ENCODE assay signal across 13 mouse cellular contexts in genomic region chrX:162641764-162642163, GRCm38 (mm10). TPM values are rescaled to one million over a fixed set of nuclear protein-coding genes. Genes with fewer than 3 reads are reported as not detected.
DNase-seq lines count a peak whose midpoint lies in the region; ATAC-seq lines count a peak whose summit lies in the region.
"Had no signal": no experiment of that assay in that cellular context is flagged by ENCODE, and none has a peak within 500 bp of the region (broad histone marks: within the 10 kb centered on the region; RNA-seq: fewer than 3 reads in every experiment).

No protein-coding gene starts in this region.

- H3K4me1 ChIP-seq in forebrain, embryonic 16.5 days (replicated peaks; ENCODE audit: control insufficient read depth, insufficient read depth, low read length) = no peaks in the 10 kb centered on the region
- no peaks in the 10 kb centered on the region for H3K4me1 ChIP-seq in forebrain, embryonic 10.5 days
- H3K4me1 ChIP-seq in liver, embryonic 11.5 days (replicated peaks; ENCODE audit: control insufficient read depth, insufficient read depth, low read length) = no peaks in the 10 kb centered on the region
- H3K4me1 ChIP-seq in hindbrain, embryonic 16.5 days (ENCODE audit: control insufficient read depth, insufficient read depth, low read depth, low read length) = no peaks in the 10 kb centered on the region
- H3K4me1 ChIP-seq in midbrain, embryonic 15.5 days = no peaks in the 10 kb centered on the region
- H3K4me1 ChIP-seq: stomach, embryonic 15.5 days had no signal

- 76% methylated on average over 4 of the region's 4 CpGs for WGBS in forebrain, embryonic 16.5 days
- WGBS in forebrain, embryonic 10.5 days = 87% methylated on average over 4 of the region's 4 CpGs
- WGBS in liver, embryonic 11.5 days = 51% methylated on average over 4 of the region's 4 CpGs
- 73% methylated on average over 4 of the region's 4 CpGs for WGBS in hindbrain, embryonic 16.5 days
- WGBS in midbrain, embryonic 15.5 days = 63% methylated on average over 4 of the region's 4 CpGs

- no peak for DNase-seq in forebrain, embryonic 10.5 days (ENCODE audit: extremely low spot score, low spot score)
- DNase-seq in liver, embryonic 11.5 days (ENCODE audit: low spot score) = no peak
- no peak for DNase-seq in liver
- DNase-seq in heart, adult 18-20 months = no peak
- DNase-seq in cerebellum, postnatal 36 days = no peak
- DNase-seq: B cell, adult 2 months; cerebellum, adult 11 months; gastrocnemius, postnatal 14 days had no signal

- no peaks in the 10 kb centered on the region; the same call in 1 of the 2 replicates for H3K27me3 ChIP-seq in forebrain, embryonic 16.5 days (replicated peaks; ENCODE audit: control insufficient read depth, insufficient read depth, low read length)
- H3K27me3 ChIP-seq in forebrain, embryonic 10.5 days (ENCODE audit: poor library complexity, severe bottlenecking) = peaks cover 81% of the 10 kb centered on the region
- peaks cover 17% of the 10 kb centered on the region for H3K27me3 ChIP-seq in liver, embryonic 11.5 days (replicated peaks; ENCODE audit: control insufficient read depth, insufficient read depth, low read length)
- peaks cover 4% of the 10 kb centered on the region; the same call in 1 of the 2 replicates for H3K27me3 ChIP-seq in hindbrain, embryonic 16.5 days (replicated peaks; ENCODE audit: control insufficient read depth, insufficient read depth, low read length)
- H3K27me3 ChIP-seq in midbrain, embryonic 15.5 days (replicated peaks) = peaks cover 8% of the 10 kb centered on the region; the same call in 1 of the 2 replicates
- H3K27me3 ChIP-seq: stomach, embryonic 15.5 days had no signal

- no peak overlapping the region for H3K9ac ChIP-seq in forebrain, embryonic 16.5 days (replicated peaks; ENCODE audit: low read depth, low read length)
- no peak overlapping the region for H3K9ac ChIP-seq in liver, embryonic 11.5 days (ENCODE audit: low read depth, low read length)
- no peak overlapping the region for H3K9ac ChIP-seq in hindbrain, embryonic 16.5 days (ENCODE audit: low read depth, low read length)
- H3K9ac ChIP-seq in midbrain, embryonic 15.5 days = no peak overlapping the region
- H3K9ac ChIP-seq: stomach, embryonic 15.5 days had no signal

- H3K36me3 ChIP-seq in forebrain, embryonic 16.5 days (ENCODE audit: control insufficient read depth, insufficient read depth) = no peaks in the 10 kb centered on the region
- H3K36me3 ChIP-seq in forebrain, embryonic 10.5 days (replicated peaks) = no peaks in the 10 kb centered on the region
- no peaks in the 10 kb centered on the region for H3K36me3 ChIP-seq in liver, embryonic 11.5 days (ENCODE audit: control insufficient read depth, insufficient read depth, low read length)
- no peaks in the 10 kb centered on the region for H3K36me3 ChIP-seq in hindbrain, embryonic 16.5 days (ENCODE audit: control insufficient read depth, insufficient read depth, low read length)
- H3K36me3 ChIP-seq in midbrain, embryonic 15.5 days (replicated peaks) = no peaks in the 10 kb centered on the region
- H3K36me3 ChIP-seq: stomach, embryonic 15.5 days had no signal

- H3K4me2 ChIP-seq in forebrain, embryonic 16.5 days (ENCODE audit: low read length) = peak overlapping the region; percentile 34
- H3K4me2 ChIP-seq in liver, embryonic 11.5 days = peak overlapping the region; percentile 89
- peak overlapping the region; percentile 69 for H3K4me2 ChIP-seq in hindbrain, embryonic 16.5 days (ENCODE audit: low read length)
- peak overlapping the region; percentile 63 for H3K4me2 ChIP-seq in midbrain, embryonic 15.5 days

- H3K9me3 ChIP-seq in forebrain, embryonic 16.5 days (ENCODE audit: control insufficient read depth, low read length) = no peaks in the 10 kb centered on the region
- no peaks in the 10 kb centered on the region for H3K9me3 ChIP-seq in forebrain, embryonic 10.5 days
- H3K9me3 ChIP-seq in liver, embryonic 11.5 days (ENCODE audit: control insufficient read depth, low read length) = no peaks in the 10 kb centered on the region
- no peaks in the 10 kb centered on the region for H3K9me3 ChIP-seq in hindbrain, embryonic 16.5 days (ENCODE audit: control insufficient read depth, low read length)
- H3K9me3 ChIP-seq in midbrain, embryonic 15.5 days = no peaks in the 10 kb centered on the region
- H3K9me3 ChIP-seq: stomach, embryonic 15.5 days had no signal

- H3K4me3 ChIP-seq in forebrain, embryonic 16.5 days (replicated peaks; ENCODE audit: low read length) = 0 out of 2 replicates have a peak overlapping the region, but pooled peaks have one; percentile 13
- H3K4me3 ChIP-seq in forebrain, embryonic 10.5 days = no peak overlapping the region
- H3K4me3 ChIP-seq in liver, embryonic 11.5 days (ENCODE audit: low read depth, low read length) = no peak overlapping the region; the same call in 1 of the 2 replicates
- no peak overlapping the region; the same call in 1 of the 2 replicates for H3K4me3 ChIP-seq in hindbrain, embryonic 16.5 days (ENCODE audit: low read length)
- peak overlapping the region; percentile 68; the same call in 1 of the 2 replicates for H3K4me3 ChIP-seq in midbrain, embryonic 15.5 days

- no peak for ATAC-seq in forebrain, embryonic 16.5 days
- ATAC-seq in liver, embryonic 11.5 days (replicated peaks; ENCODE audit: low FRiP score) = peak; percentile 37; the same call in 1 of the 2 replicates
- ATAC-seq in hindbrain, embryonic 16.5 days = no peak
- ATAC-seq in midbrain, embryonic 15.5 days (replicated peaks) = no peak

- no peak overlapping the region for H3K27ac ChIP-seq in forebrain, embryonic 16.5 days (ENCODE audit: low read length)
- H3K27ac ChIP-seq in forebrain, embryonic 10.5 days = no peak overlapping the region
- H3K27ac ChIP-seq in liver, embryonic 11.5 days (ENCODE audit: low read depth, low read length) = peak overlapping the region; percentile 65; the same call in 1 of the 2 replicates
- no peak overlapping the region for H3K27ac ChIP-seq in hindbrain, embryonic 16.5 days (ENCODE audit: low read depth, low read length)
- H3K27ac ChIP-seq in midbrain, embryonic 15.5 days = no peak overlapping the region
- H3K27ac ChIP-seq: macrophage; stomach, embryonic 15.5 days had no signal

RNA-seq across cellular contexts. Expression of gene Reps2, which starts 1.7 kb away (rescaled TPM):
- polyA plus RNA-seq in forebrain, embryonic 16.5 days (2015; fragmentation: Nextera tagmentation; extraction: Ambion mirVana) = 5.5 and 5.9 TPM in 2 replicates
- 0.09 and 0.15 TPM in 2 replicates for polyA plus RNA-seq in forebrain, embryonic 10.5 days (2016; fragmentation: Nextera tagmentation; extraction: Ambion mirVana)
- 1.9 and 2.6 TPM in 2 replicates for polyA plus RNA-seq in liver, embryonic 11.5 days (2014; fragmentation: Nextera tagmentation; extraction: Ambion mirVana)
- polyA plus RNA-seq in hindbrain, embryonic 16.5 days (2015; fragmentation: Nextera tagmentation; extraction: Ambion mirVana) = 2.6 and 3.3 TPM in 2 replicates
- polyA plus RNA-seq in midbrain, embryonic 15.5 days (2015; fragmentation: Nextera tagmentation; extraction: Ambion mirVana) = 3.7 and 4.6 TPM in 2 replicates
- 1 to 10 TPM; 1.5 to 1.6 TPM for total RNA-seq in heart, adult 18-20 months (2021)

Comparison
In these comparisons a context has a peak if more than half of its experiments do, and no peak if none do; other contexts are left out.
1. H3K4me3 ChIP-seq: peak in forebrain, embryonic 16.5 days (single experiment) and midbrain, embryonic 15.5 days (single experiment); none in forebrain, embryonic 10.5 days (single experiment), liver, embryonic 11.5 days (single experiment) and hindbrain, embryonic 16.5 days (single experiment).
2. H3K4me2 ChIP-seq: peak in every context shown above with its lines; median percentile 89 in liver, embryonic 11.5 days; 69 in hindbrain, embryonic 16.5 days; 63 in midbrain, embryonic 15.5 days; 34 in forebrain, embryonic 16.5 days.